Mouse (Mus musculus) duodenum, adult 2 months (tissue): ENCODE data around the gene Slc19a2. TPM values are rescaled to one million over a fixed set of nuclear protein-coding genes. Genes with fewer than 3 reads are reported as not detected.

Source experiments
- polyA plus RNA-seq: library from polyadenylated mRNA; depleted of rRNA; stranded (reverse); fragments of >200 nt; gene quantifications from 2 replicates; pipeline ENCODE4 v1.2.3, GENCODE M21; 2012; ENCODE audit warnings: low replicate concordance; rRNA removed

The Slc19a2 gene
- polyA plus RNA-seq: 6.5 and 13.8 TPM in 2 replicates

GRCm38 (mm10) chr1:164248465-164249331 is at the start of gene Slc19a2:
Slc19a2 (plus strand) TSS chr1:164249046.

GRCm38 (mm10) chr1:164275455-164275954 is 26.7 kb downstream of the Slc19a2 start, which contains the start of gene Ccdc181:
Ccdc181 (plus strand) TSS chr1:164275585.

GRCm38 (mm10) chr1:164303821-164304220 is 55.0 kb downstream of the Slc19a2 start, which contains the start of gene Nme7:
Nme7 (plus strand) TSS chr1:164304121.

GRCm38 (mm10) chr1:164307124-164307751 is 58.4 kb downstream of the Slc19a2 start, which contains the start of gene Blzf1:
Blzf1 (minus strand) TSS chr1:164307489.

Other genes starting within 250 kb of the Slc19a2 start
- gene Sele, start 200.8 kb upstream of the Slc19a2 start, polyA plus RNA-seq: 0.07 TPM in 1 of 2 replicates, not detected in the other
- gene Sell, start 187.1 kb upstream of the Slc19a2 start, polyA plus RNA-seq: 0.09 and 0.60 TPM in 2 replicates
- 0.18 and 1.3 TPM in 2 replicates for gene Selp, start 133.8 kb upstream of the Slc19a2 start, polyA plus RNA-seq
- 0.20 and 3.5 TPM in 2 replicates for gene F5, start 97.2 kb upstream of the Slc19a2 start, polyA plus RNA-seq
- 0.79 and 1.1 TPM in 2 replicates for gene Ccdc181, start 26.5 kb downstream of the Slc19a2 start, polyA plus RNA-seq
- 3.3 and 3.7 TPM in 2 replicates for gene Nme7, start 55.1 kb downstream of the Slc19a2 start, polyA plus RNA-seq
- 0.42 and 0.49 TPM in 2 replicates for gene Blzf1, start 58.4 kb downstream of the Slc19a2 start, polyA plus RNA-seq
- 373 and 591 TPM in 2 replicates for gene Atp1b1, start 209.3 kb downstream of the Slc19a2 start, polyA plus RNA-seq